Mouse (Mus musculus) monocyte, adult 5-6 weeks (primary cell): ENCODE measurements around the gene Ilf3. TPM values are rescaled to one million over a fixed set of nuclear protein-coding genes. Genes with fewer than 3 reads are reported as not detected.
A peak's percentile ranks its signal among the peaks of the same experiment; 100 is the strongest.
"Not testable (repeated sequence)": the region's sequence is repeated elsewhere in the genome, so short reads cannot be mapped to it uniquely, and the experiment has no call there.

Experiments
- ATAC-seq: fragments of 153-309, 156-312 bp; replicated peaks from 2 replicates; pipeline ENCODE4 v1.8.0; 2017; ENCODE audit warnings: mild to moderate bottlenecking; ENCODE audit not compliant: low TSS enrichment, insufficient number of reproducible peaks, severe bottlenecking, poor library complexity, low FRiP score
- total RNA-seq: library from RNA; stranded (forward); fragments of 200-1000, 200-491, 200-594 nt; gene quantifications from 3 replicates; pipeline ENCODE4 v1.2.3, GENCODE M21; 2017

Ilf3 gene
- total RNA-seq, result 47.3 to 58.8 TPM (median 54.8 TPM) in 3 replicates

DNA sequence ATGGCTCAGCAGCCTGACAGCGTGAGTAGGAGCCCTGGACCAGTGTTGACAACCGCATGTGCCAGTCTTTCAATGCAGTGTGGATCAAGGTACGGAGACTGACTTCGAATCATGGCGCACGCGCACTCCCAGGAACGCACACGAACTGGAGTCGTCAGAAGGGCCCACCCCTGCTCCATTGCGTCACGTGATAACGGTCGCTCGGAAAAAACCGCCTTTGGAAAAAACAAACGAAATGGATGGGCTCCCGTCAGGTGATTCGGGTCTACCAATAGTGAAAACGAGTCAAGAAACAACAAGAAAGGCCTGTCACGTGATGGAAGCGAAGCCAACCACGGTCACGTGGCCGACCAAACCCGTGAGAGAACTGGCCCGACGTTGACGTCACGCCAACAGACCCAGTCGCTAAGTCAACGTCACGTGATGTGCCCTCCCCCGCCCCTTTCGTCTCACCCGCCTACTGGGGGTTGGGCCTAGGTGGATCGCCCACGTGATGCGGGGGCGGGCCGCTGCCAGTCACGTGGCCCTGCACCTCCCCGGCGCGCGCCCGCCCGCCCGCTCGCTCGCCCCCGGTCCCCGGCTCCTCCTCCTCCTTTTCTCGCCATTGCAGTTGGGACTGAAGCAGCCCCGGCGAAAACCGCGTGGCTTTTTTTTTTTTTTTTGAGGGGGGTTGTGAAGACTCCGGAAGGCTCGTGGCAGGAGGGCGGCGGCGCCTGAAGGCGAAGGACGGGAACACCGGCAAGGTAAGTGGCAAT is at the start of gene Ilf3:
TSS of gene Ilf3 (plus strand) at position 515 of the 755 bp plus-strand sequence.
- peak; percentile 90 for ATAC-seq

DNA sequence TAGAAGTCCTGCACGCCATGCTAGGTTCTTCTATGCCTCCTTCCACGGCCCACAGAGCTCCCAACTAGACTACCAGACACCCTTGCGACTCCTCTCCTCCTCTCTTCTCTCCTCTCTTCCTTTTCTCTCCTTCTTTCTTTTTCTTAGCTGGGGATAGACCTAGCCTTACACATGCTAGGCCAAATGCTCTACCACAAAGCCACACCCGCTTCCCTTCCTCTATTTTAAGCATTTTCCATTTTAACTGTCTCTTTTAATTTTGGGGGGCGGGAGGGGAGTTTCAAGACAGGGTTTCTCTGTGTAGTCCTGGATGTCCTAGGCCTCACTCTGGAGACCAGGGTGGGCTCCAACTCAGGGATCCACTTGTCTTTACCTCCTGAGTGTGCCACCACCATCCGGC is 48.9 kb upstream of the Ilf3 start:
- no peak for ATAC-seq

DNA sequence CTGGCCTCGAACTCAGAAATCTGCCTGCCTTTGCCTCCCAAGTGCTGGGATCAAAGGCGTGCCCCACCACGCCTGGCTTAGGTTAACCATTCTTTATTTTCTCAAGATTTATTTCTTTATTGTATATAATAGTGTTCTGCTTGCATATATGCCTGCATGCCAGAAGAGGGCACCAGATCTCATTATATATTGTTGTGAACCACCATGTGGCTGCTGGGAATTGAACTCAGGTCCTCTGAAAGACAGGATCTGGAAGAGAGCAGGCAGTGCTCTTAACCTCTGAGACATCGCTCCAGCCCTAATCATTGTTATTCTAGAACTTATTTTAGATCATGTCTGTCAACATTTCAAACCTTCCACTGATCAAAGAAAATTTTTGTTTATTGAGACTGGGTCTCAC is 48.2 kb upstream of the Ilf3 start:
- ATAC-seq, result no peak

DNA sequence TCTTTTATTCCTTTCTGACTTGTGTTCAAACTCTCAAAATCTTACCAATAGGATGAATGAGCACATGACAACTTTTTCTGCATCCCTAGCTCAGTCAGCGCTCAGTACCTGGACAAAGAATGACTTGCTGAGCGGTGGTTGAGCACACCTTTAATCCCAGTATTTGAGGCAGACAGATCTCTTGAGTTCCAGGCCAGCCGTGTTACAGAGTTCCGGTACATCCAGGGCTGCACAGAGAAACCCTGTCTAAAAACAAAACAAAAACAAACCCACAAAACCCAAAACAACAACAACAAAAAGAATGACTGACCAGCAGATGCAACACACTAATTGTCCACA is 47.4 kb upstream of the Ilf3 start:
- no peak for ATAC-seq

DNA sequence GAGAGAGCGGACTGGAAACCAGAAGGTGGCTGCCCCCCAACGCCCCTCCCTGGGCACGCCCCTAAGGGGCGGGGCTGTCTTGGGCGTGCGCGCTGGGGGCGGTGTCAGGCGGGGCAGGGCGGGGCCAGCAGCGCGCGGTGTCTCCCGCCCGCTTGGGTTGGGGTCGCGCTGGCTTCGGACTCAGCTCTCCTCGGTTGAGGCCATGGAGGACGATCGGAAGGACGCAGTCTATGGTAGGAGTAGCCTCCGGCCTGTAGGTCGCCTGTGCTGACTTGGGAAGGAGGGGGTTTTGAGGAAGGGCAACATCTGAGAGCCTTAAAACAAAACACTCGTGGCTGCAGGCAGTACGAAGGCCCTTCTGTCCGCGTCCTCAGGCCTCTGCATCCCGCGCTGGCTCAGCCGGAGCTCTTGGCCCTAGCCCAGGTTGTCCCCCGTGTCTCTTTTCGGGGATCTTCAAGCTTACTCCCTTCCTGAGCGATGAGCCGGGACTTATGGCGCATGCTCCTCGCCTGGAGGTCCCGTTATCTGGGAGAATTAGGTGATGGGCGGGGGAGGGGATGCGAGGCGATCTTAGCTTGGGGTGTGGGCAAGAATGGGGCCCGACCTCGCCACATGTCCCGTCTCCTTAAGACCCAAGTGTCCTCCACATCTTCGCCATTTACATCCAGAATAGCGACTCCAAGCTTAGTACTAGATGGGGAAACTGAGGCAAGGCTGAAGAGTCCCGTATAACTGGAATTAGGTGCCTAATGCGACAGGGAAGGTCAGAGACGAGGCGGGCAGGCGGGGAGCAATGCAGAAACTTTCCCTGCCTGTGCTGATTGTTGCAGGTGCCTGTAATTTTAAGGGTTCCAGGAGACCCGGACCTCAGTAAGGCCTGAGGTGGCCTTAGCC is 46.8 kb upstream of the Ilf3 start, which contains the start of gene Slc44a2:
TSS of gene Slc44a2 (plus strand) at position 80 of the 894 bp plus-strand sequence.
- ATAC-seq, result peak; percentile 64

DNA sequence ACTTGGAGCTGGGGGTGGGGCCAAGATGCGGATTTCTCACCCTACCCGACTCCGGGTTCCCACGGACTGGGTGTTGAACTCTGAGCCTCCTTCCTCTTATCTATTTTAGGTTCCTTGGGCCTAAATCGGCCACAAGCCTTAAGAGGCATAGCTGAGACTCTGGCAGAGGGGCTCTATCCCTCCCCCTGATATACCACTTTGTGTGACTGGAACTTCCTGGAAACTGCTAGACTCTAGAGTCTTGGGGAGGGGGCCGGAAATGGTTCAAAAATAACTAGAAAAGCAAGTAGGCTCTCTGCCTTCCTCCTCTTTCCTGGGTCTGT is 46.2 kb upstream of the Ilf3 start:
- ATAC-seq, result peak; percentile 68

DNA sequence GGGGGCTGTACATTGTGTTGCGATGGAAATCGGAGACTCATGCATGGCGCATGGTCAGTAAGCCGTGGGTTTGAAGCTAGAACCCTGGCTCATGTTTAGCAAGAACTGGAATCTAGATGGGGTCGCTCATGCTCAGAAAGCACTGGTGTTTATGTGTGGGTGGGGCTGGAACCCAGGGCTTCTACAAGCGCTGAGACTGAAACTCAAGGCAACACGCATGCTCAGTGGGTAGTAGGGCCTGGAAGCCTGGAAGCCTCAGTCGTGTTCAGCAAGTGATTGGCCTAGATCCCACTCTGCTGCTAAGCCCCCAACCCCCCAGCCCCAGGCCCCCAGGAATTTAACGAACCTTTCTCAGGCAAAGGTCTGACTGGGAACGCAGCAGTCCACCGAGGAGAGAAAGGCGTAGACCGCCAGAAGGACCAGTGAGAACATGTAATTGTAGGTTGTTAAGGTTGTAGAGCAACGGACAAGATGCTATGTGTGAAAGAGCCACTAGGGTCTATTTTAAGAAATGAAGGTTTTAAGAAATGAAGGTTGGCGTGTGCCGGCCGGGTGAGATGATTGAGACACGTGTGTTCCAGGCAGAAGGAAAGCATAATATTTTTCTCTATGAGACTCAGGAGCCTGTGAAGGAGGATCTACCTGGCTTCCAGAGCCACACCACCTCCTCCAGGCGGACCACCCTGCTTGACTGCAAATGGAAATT is 45.3 kb upstream of the Ilf3 start:
- no peak for ATAC-seq

DNA sequence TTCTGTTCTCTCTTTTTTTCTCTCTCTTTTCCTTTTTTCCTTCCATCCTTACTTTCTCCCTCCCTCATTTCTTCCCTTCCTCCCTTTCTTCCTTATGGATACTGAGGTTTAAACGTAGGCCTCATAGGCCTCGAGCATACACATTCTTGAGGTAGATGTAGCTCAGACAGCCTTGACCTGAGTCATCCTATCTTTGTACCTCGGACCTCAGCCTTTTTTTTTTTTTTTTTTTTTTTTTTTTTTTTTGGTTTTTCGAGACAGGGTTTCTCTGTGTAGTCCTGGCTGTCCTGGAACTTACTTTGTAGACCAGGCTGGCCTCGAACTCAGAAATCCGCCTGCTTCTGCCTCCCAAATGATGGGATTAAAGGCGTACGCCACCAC is 44.8 kb upstream of the Ilf3 start:
- not testable (repeated sequence) for ATAC-seq

DNA sequence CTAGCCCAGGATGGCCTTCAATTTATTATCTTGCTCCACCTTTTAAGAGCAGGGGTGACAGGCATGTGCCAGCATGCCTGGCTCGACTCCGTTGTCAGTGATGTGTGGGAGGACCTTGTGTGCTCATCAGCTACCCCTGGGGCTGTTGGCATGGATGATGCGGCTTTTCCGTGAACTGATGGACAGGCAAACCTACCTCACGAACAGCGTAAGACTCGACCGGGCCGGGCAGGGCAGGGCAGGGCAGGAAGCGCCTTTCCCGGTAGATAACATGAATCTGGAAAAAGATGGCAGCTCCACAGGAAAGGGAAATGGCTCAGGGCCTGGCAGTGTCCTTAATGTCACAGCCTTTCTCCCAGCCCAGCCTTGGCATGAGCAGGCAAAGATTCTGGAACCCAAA is 43.4 kb upstream of the Ilf3 start:
- ATAC-seq, result no peak

DNA sequence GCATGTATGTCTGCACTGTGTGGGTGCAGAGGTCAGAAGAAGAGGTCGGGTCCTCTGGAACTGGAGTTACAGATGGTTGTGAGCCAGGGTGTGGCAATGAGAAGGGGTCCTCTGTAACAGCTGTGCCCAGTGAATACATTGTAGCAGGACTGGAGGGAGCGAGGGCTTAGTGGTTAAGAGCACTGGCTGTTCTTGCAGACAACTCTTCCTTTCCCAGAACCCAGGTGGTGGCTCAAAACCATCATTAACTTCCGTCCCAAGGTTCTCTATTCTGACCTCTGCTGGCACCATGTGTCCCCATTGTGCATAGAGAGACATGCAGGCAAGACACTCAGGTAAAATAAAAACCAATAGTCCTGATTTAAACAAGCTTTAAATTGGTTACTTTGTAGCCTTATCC is 40.1 kb upstream of the Ilf3 start:
- ATAC-seq, result no peak; the same call in 1 of the 2 replicates

DNA sequence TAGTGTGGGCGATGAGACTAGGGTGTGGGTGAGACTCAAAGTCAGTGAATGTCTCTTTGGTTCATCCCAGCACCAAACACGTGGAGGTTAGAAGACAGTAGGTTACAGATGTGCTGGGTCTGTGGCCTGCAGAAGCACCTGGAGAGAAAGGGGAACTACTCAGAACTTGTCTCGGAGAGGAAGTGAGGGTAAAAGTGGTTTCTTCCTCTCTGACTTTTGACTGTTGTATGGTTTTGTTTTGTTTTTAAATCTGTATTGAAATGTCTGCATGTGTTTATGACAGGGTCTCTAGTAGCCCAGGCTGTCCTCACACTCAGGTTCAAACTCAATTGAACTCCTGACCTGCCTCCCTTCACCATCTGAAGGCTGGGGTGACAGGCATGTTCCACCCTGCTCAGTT is 39.6 kb upstream of the Ilf3 start:
- peak; percentile 78 for ATAC-seq

DNA sequence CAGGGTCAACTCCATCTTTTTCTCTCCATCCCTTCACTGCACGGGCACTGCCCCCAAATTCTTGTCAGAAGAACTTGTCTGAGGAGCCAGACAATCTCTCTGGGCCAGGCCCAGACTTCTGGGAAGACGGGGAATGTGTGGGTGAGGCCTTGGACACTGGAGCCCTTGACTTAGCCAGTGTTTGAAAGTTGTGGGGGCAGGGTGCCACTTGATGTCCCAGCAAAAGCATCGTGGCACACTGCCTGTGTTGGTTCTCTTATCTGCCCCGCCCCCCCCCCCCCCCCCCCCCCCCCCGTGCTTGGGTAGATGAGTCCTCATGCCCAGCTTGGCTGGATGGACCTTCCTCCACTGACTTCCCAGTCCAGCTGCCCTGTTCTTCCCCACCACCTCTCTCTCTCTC is 38.6 kb upstream of the Ilf3 start:
- no peak for ATAC-seq

DNA sequence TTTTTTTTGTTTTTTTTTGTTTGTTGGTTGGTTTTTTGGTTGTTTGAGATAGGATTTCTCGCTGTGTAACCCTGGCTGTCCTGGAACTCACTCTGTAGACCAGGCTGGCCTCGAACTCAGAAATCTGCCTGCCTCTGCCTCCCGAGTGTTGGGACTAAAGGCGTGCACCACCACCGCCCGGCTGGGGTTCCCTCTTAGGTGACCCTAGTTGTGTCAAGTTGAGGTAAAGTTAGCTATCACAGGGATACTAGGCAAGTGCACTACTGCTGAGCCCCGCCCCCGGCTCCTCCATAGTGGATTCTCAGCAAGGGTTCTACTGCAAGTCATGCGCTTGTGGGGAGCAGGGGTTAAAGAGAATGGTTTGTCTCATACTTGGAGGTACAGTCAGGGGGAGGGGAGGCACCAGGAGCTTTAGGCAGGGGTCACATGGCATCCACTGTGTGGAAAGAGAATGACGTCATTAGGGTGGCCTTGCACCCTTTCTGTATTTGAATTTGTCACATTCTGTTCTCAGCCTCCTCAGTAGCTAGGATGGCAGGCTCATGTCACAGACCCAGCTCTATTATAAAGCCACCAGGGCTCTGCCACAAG is 37.9 kb upstream of the Ilf3 start:
- no peak for ATAC-seq

DNA sequence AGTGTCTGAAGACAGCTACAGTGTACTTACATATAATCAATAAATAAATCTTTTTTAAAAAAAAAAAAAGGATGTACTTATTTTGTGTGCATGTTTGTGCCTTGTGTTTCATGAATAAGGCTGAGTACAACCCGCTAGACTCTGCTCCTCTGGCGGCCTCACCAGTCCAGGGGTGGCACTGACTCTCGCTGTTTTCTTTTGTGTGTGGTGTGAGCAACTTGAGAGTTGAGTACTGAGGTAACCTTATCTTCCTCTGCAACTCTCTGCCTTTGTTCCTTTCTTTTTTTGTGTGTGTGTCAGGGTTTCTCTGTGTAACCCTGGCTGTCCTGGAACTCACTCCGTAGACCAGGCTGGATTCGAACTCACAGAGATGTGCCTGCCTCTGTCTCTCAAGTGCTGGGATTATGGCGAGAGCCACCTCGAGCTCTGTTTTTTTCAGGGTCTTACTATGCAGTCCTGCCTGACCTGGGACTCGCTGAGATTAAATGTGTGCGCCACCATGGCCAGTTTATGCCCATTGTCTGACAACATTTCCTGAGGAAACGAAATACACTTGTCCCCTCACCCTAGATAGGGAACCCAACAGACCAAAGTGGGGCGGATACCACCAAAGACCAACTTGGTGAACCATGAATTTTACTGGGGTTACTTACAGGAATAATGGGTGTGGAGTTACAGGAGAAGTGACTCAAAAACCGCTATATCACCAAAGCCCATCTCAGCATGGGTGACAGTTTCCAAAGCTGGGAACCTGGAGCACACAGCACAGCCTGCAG is 36.1 kb upstream of the Ilf3 start:
- ATAC-seq, result no peak

DNA sequence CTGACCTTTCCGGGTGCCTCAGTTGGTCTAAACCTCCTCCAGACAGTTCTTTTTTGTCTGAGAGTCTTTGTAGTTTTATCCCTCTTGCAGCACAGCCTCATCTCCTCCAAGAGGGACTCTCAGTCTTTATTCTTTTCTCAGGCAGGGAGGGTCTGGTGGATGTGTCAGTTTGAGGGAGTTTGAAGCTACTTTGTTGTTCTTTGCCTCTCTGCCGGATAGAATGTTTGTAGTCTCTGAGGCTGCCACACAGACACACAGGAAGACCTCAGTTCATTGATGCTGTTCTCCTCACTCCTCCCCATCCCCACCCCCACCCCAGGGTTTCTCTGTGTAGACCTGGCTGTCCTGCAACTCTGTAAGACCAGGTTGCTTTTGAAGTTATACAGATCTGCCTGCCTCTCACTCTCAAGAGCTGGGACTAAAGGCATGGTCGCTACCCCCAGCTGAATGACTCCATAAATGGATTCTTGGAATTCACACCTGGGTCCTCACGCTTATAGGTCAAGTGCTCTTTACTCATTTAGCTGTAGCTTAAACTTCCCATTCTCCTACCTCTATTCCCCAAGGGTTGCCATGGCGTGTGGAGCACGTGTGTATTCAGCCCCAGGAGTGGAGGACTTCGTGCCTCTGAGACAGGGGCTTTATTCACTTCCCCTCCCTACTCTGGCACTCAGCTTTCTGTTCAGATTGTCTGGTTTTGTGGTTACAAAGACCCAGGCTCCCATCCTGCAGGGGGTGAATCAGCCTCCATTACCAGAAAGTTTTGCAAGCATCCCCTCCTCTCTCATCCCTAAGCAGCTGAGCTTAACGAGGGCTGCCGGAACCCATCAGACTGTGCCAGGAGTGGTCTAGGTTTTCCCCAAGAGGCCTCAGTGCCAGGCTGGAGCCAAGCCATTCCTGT is 35.3 kb upstream of the Ilf3 start:
- ATAC-seq, result no peak

DNA sequence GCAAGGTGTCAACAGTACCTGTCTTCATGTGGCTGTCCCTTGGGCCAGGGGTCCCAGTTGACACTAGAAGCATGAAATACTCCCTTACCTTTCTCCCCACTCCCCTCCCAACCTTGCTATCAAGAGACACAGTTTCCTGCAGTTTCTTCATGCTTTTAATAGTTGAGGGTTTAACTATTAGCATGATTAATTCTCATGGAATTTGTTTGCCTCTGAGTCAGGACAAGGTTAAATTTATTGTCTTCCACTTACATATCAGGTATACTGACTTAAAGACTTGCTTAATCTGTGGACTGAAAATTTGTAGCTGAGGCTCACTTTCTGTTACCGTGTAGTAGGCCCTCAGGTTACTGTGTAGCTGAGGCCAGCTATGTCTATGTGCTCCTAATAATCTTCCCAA is 34.1 kb upstream of the Ilf3 start:
- no peak for ATAC-seq

DNA sequence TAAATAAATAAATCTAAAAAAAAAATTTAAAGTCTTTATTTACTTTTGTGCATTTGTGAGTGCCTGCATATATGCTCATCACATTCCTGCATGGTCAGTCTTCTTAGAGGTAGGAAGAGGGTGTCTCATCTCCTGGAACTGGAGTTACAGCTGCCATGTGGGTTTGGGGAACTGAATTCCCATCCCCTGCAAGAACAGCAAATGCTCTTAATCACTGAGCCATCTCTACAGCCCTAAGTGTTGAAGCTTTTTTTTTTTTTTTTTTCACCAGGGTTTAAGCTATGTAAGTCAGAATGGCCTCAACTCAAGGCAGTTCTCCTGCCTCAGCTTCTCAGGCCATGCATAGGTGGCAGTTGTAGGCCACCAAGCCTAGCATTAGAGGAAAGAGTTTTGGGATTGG is 32.9 kb upstream of the Ilf3 start:
- ATAC-seq, result no peak

DNA sequence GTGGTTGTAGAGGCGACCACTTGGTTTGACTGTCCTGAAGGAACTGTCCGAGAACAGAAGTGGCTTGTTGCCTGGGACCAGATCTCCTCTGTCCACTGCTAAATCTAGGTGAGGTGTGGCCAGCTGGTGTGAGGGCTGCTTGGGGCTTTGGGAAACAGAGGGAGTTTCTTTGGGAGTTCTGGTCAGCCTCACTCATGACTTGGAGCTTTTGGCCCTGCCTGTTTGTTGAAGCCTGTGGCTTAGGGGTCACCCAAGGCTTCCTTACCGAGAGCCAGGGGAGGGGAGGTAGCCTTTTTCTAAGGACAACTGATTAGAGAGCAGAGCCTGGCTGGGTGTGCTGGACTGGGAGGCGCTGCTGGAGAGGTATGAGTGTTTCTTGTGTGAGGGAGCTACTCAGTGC is 32.3 kb upstream of the Ilf3 start:
- no peak for ATAC-seq
